ENCODE assay signal across 8 mouse cellular contexts in genomic region chr5:114296693-114297631, GRCm38 (mm10). TPM values are rescaled to one million over a fixed set of nuclear protein-coding genes. Genes with fewer than 3 reads are reported as not detected.
DNase-seq lines count a peak whose midpoint lies in the region; ATAC-seq and TF ChIP-seq lines count a peak whose summit lies in the region.

No protein-coding gene starts in this region.

- H3K9me3 ChIP-seq in forebrain, postnatal 0 days (ENCODE audit: low read length), result no peaks in the 10 kb centered on the region
- H3K9me3 ChIP-seq in limb, embryonic 10.5 days (replicated peaks), result no peaks in the 10 kb centered on the region
- H3K9me3 ChIP-seq in stomach, postnatal 0 days (ENCODE audit: control insufficient read depth, low read length), result no peaks in the 10 kb centered on the region
- no peaks in the 10 kb centered on the region for H3K9me3 ChIP-seq in hindbrain, embryonic 10.5 days

- no peaks in the 10 kb centered on the region for H3K27me3 ChIP-seq in liver, adult 2 months (ENCODE audit: control insufficient read depth, insufficient read depth, low read length)
- peaks cover 18% of the 10 kb centered on the region for H3K27me3 ChIP-seq in Patski
- no peaks in the 10 kb centered on the region for H3K27me3 ChIP-seq in forebrain, postnatal 0 days (ENCODE audit: insufficient read depth, low read length)
- peaks cover 7% of the 10 kb centered on the region; the same call in 1 of the 2 replicates for H3K27me3 ChIP-seq in limb, embryonic 10.5 days (ENCODE audit: low read depth, poor library complexity, severe bottlenecking)
- H3K27me3 ChIP-seq in stomach, postnatal 0 days (ENCODE audit: control insufficient read depth, insufficient read depth, low read length), result no peaks in the 10 kb centered on the region
- peaks cover 93% of the 10 kb centered on the region for H3K27me3 ChIP-seq in hindbrain, embryonic 10.5 days (ENCODE audit: insufficient read depth, poor library complexity, severe bottlenecking)

- WGBS in liver, adult 2 months, result 47% methylated on average over 22 of the region's 22 CpGs
- WGBS in forebrain, postnatal 0 days, result 18% methylated on average over 22 of the region's 22 CpGs
- 18% methylated on average over 22 of the region's 22 CpGs for WGBS in limb, embryonic 10.5 days
- WGBS in stomach, postnatal 0 days, result 35% methylated on average over 22 of the region's 22 CpGs
- WGBS in hindbrain, embryonic 10.5 days, result 40% methylated on average over 22 of the region's 22 CpGs

- no peak for DNase-seq in liver, adult 2 months (ENCODE audit: extremely low read depth, low read depth, low spot score)
- DNase-seq in liver (no peak), Patski (ENCODE audit: low read depth, low spot score) (no peak)
- DNase-seq in forebrain, postnatal 0 days, result no peak
- DNase-seq in limb, embryonic 10.5 days (ENCODE audit: low spot score), result no peak
- DNase-seq in stomach, postnatal 0 days (ENCODE audit: low spot score), result no peak
- no peak for DNase-seq in cerebellum, postnatal 4 days (ENCODE audit: low spot score in 2 of 2)
- no peak for DNase-seq in hindbrain, embryonic 10.5 days (ENCODE audit: low spot score)

- H3K4me2 ChIP-seq in forebrain, postnatal 0 days (ENCODE audit: low read depth), result no peak overlapping the region
- no peak overlapping the region for H3K4me2 ChIP-seq in stomach, postnatal 0 days (replicated peaks; ENCODE audit: low read depth)

- H3K4me1 ChIP-seq in liver, adult 2 months (ENCODE audit: control insufficient read depth, insufficient read depth, low read length), result no peaks in the 10 kb centered on the region
- H3K4me1 ChIP-seq in forebrain, postnatal 0 days (ENCODE audit: insufficient read depth), result peaks cover 3% of the 10 kb centered on the region; the same call in 1 of the 2 replicates
- peaks cover 29% of the 10 kb centered on the region for H3K4me1 ChIP-seq in limb, embryonic 10.5 days
- no peaks in the 10 kb centered on the region for H3K4me1 ChIP-seq in stomach, postnatal 0 days (replicated peaks; ENCODE audit: control insufficient read depth, insufficient read depth)
- peaks cover 45% of the 10 kb centered on the region for H3K4me1 ChIP-seq in hindbrain, embryonic 10.5 days (replicated peaks)

- H3K36me3 ChIP-seq in liver, adult 2 months (ENCODE audit: control insufficient read depth, insufficient read depth, low read length), result no peaks in the 10 kb centered on the region
- no peaks in the 10 kb centered on the region for H3K36me3 ChIP-seq in forebrain, postnatal 0 days (ENCODE audit: insufficient read depth)
- no peaks in the 10 kb centered on the region for H3K36me3 ChIP-seq in limb, embryonic 10.5 days
- H3K36me3 ChIP-seq in stomach, postnatal 0 days (ENCODE audit: control insufficient read depth, insufficient read depth, low read length), result no peaks in the 10 kb centered on the region
- H3K36me3 ChIP-seq in hindbrain, embryonic 10.5 days, result no peaks in the 10 kb centered on the region

- POLR2A ChIA-PET in Patski (lab: Charles Lee), result no interaction called here

- H3K9ac ChIP-seq in liver, adult 2 months (ENCODE audit: low read depth, low read length), result no peak overlapping the region
- H3K9ac ChIP-seq in forebrain, postnatal 0 days, result no peak overlapping the region
- no peak overlapping the region for H3K9ac ChIP-seq in stomach, postnatal 0 days (ENCODE audit: low read length)

- H3K27ac ChIP-seq in liver, adult 2 months (replicated peaks; ENCODE audit: insufficient read depth, low read depth, low read length), result no peak overlapping the region
- no peak overlapping the region for H3K27ac ChIP-seq in forebrain, postnatal 0 days (ENCODE audit: low read depth, low read length)
- peak overlapping the region; percentile 50; the same call in 1 of the 2 replicates for H3K27ac ChIP-seq in limb, embryonic 10.5 days
- H3K27ac ChIP-seq in stomach, postnatal 0 days (replicated peaks), result no peak overlapping the region
- no peak overlapping the region for H3K27ac ChIP-seq in hindbrain, embryonic 10.5 days

- no peak for TF ChIP-seq POLR2A in liver, adult 2 months (IDR thresholded peaks at IDR 0.05; ENCODE audit: extremely low read depth, insufficient read depth, low read length)

- in situ Hi-C loops in Patski (cut with MboI; ENCODE audit: low pct_unique_long_range_greater_than_20kb), result no loop called here

- no peak for TF ChIP-seq EP300 in stomach, postnatal 0 days (optimal IDR thresholded peaks at IDR 0.05)

- CTCF ChIA-PET in Patski (lab: Charles Lee), result interaction anchor here (2.0 kb wide), 1 partner anchor 12 kb away, joined by 8 read pairs; no protein-coding TSS in a partner anchor

- no peak for ATAC-seq in Patski
- ATAC-seq in forebrain, postnatal 0 days, result no peak
- no peak for ATAC-seq in stomach, postnatal 0 days (ENCODE audit: low FRiP score, low TSS enrichment)

- H3K4me3 ChIP-seq in liver, adult 2 months (ENCODE audit: insufficient read depth, low read depth, low read length), result no peak overlapping the region
- no peak overlapping the region for H3K4me3 ChIP-seq in forebrain, postnatal 0 days (ENCODE audit: low read depth, low read length)
- H3K4me3 ChIP-seq in limb, embryonic 10.5 days, result peak overlapping the region; percentile 19
- no peak overlapping the region for H3K4me3 ChIP-seq in stomach, postnatal 0 days (ENCODE audit: low read depth, low read length)
- no peak overlapping the region for H3K4me3 ChIP-seq in hindbrain, embryonic 10.5 days

- no peaks in the 10 kb centered on the region for H3K79me2 ChIP-seq in liver, adult 2 months (ENCODE audit: control insufficient read depth, insufficient read depth, low read length)

- peak; percentile 40; the same call in 1 of the 2 replicates for TF ChIP-seq CTCF in liver, adult 2 months (IDR thresholded peaks at IDR 0.05; ENCODE audit: low read depth, low read length)
- peak; percentile 69 for TF ChIP-seq CTCF in Patski (IDR thresholded peaks at IDR 0.05)
- TF ChIP-seq CTCF in forebrain, postnatal 0 days (IDR thresholded peaks at IDR 0.05; ENCODE audit: low read depth), result peak; percentile 16; the same call in 1 of the 2 replicates
- TF ChIP-seq CTCF in stomach, postnatal 0 days (IDR thresholded peaks at IDR 0.05; ENCODE audit: low read depth), result peak; percentile 60

RNA-seq across cellular contexts. Expression of gene Myo1h, which starts 8.0 kb away (rescaled TPM):
- total RNA-seq in liver, adult 2 months (2014; rRNA removed), result 0.09 and 0.27 TPM in 2 replicates
- not detected in 2 replicates for polyA plus RNA-seq in liver, adult 2 months (2012; rRNA removed)
- 0.40 TPM for polyA plus RNA-seq in Patski (2021)
- 0.67 and 0.77 TPM in 2 replicates for total RNA-seq in forebrain, postnatal 0 days (2014; rRNA removed)
- polyA plus RNA-seq in forebrain, postnatal 0 days (2015; fragmentation: Nextera tagmentation; extraction: Ambion mirVana), result 0.44 and 0.63 TPM in 2 replicates
- polyA plus RNA-seq in limb, embryonic 10.5 days (2016; fragmentation: Nextera tagmentation; extraction: Ambion mirVana), result 1.1 and 1.2 TPM in 2 replicates
- 3.0 and 3.8 TPM in 2 replicates for polyA plus RNA-seq in stomach, postnatal 0 days (2015; fragmentation: Nextera tagmentation; extraction: Ambion mirVana)
- 0.59 and 0.73 TPM in 2 replicates for polyA plus RNA-seq in hindbrain, embryonic 10.5 days (2016; fragmentation: Nextera tagmentation; extraction: Ambion mirVana)

RNA-seq across cellular contexts. Expression of gene Foxn4, which starts 23.4 kb away (rescaled TPM):
- not detected in 2 replicates for total RNA-seq in liver, adult 2 months (2014; rRNA removed)
- polyA plus RNA-seq in liver, adult 2 months (2012; rRNA removed), result not detected in 2 replicates
- not detected for polyA plus RNA-seq in Patski (2021)
- 0.62 and 0.67 TPM in 2 replicates for total RNA-seq in forebrain, postnatal 0 days (2014; rRNA removed)
- polyA plus RNA-seq in forebrain, postnatal 0 days (2015; fragmentation: Nextera tagmentation; extraction: Ambion mirVana), result 0.52 and 0.76 TPM in 2 replicates
- polyA plus RNA-seq in limb, embryonic 10.5 days (2016; fragmentation: Nextera tagmentation; extraction: Ambion mirVana), result not detected in 2 replicates
- polyA plus RNA-seq in stomach, postnatal 0 days (2015; fragmentation: Nextera tagmentation; extraction: Ambion mirVana), result not detected in 2 replicates
- 4.0 and 4.2 TPM in 2 replicates for polyA plus RNA-seq in hindbrain, embryonic 10.5 days (2016; fragmentation: Nextera tagmentation; extraction: Ambion mirVana)

Comparison
In these comparisons a context has a peak if more than half of its experiments do, and no peak if none do; other contexts are left out.
1. CTCF ChIP-seq: peak in every context shown above with its lines; median percentile 69 in Patski; 60 in stomach, postnatal 0 days; 40 in liver, adult 2 months; 16 in forebrain, postnatal 0 days.